Mouse (Mus musculus) hindbrain, embryonic 16.5 days (tissue): ENCODE data around the gene Tfip11. TPM values are rescaled to one million over a fixed set of nuclear protein-coding genes. Genes with fewer than 3 reads are reported as not detected.
"Not testable (repeated sequence)": the region's sequence is repeated elsewhere in the genome, so short reads cannot be mapped to it uniquely, and the experiment has no call there.

Experiments
- ATAC-seq: fragments of 200-750 bp; cut with Nextera tagmentation; 2 replicates; pipeline ENCODE4 v1.8.0; 2017; ENCODE audit warnings: moderate TSS enrichment, moderate library complexity
- H3K27ac ChIP-seq: fragments of 300-500 bp; sonication (generic); 2 replicates; pipeline ENCODE4 v1.5.1; 2014; ENCODE audit warnings: low read depth, mild to moderate bottlenecking, control low read depth, low read length, moderate library complexity
- H3K27me3 ChIP-seq: fragments of 300-500 bp; sonication (generic); replicated peaks from 2 replicates; pipeline ENCODE4 v1.6.1; 2014; ENCODE audit warnings: low read length; ENCODE audit not compliant: control insufficient read depth, insufficient read depth
- H3K36me3 ChIP-seq: fragments of 300-500 bp; sonication (generic); 2 replicates; pipeline ENCODE4 v1.6.1; 2014; ENCODE audit warnings: mild to moderate bottlenecking, low read length, moderate library complexity, mixed read lengths; ENCODE audit not compliant: control insufficient read depth, insufficient read depth
- H3K4me1 ChIP-seq: fragments of 300-500 bp; sonication (generic); 2 replicates; pipeline ENCODE4 v1.6.1; 2014; ENCODE audit warnings: low read depth, low read length; ENCODE audit not compliant: control insufficient read depth, insufficient read depth
- H3K4me2 ChIP-seq: fragments of 300-500 bp; sonication (generic); 2 replicates; pipeline ENCODE4 v1.6.1; 2014; ENCODE audit warnings: mild to moderate bottlenecking, low read length, control low read depth, moderate library complexity
- H3K4me3 ChIP-seq: fragments of 300-500 bp; sonication (generic); 2 replicates; pipeline ENCODE4 v1.5.1; 2014; ENCODE audit warnings: mild to moderate bottlenecking, low read length, control low read depth, moderate library complexity
- H3K9ac ChIP-seq: fragments of 300-500 bp; sonication (generic); 2 replicates; pipeline ENCODE4 v1.6.1; 2014; ENCODE audit warnings: low read depth, mild to moderate bottlenecking, control low read depth, low read length, moderate library complexity
- H3K9me3 ChIP-seq: fragments of 300-500 bp; sonication (generic); 2 replicates; pipeline ENCODE4 v1.6.1; 2014; ENCODE audit warnings: mild to moderate bottlenecking, low read length, moderate library complexity; ENCODE audit not compliant: control insufficient read depth
- WGBS: fragments of 180-500 bp; shearing (Covaris S2); extraction: QIAGEN DNeasy Blood & Tissue Kit; methylation state at CpG from one replicate; pipeline ENCODE4 v1.1.7; 2014; 5-methylcytosine and 5-hydroxymethylcytosine counted together
- polyA plus RNA-seq: library from polyadenylated mRNA; unstranded; fragments of >200 nt; fragmentation: Nextera tagmentation; extraction: Ambion mirVana; gene quantifications from 2 replicates; pipeline ENCODE4 v1.2.1, GENCODE M21; 2015

The Tfip11 gene
- polyA plus RNA-seq, 1 experiment from 2014 or later = 31.9 TPM

DNA sequence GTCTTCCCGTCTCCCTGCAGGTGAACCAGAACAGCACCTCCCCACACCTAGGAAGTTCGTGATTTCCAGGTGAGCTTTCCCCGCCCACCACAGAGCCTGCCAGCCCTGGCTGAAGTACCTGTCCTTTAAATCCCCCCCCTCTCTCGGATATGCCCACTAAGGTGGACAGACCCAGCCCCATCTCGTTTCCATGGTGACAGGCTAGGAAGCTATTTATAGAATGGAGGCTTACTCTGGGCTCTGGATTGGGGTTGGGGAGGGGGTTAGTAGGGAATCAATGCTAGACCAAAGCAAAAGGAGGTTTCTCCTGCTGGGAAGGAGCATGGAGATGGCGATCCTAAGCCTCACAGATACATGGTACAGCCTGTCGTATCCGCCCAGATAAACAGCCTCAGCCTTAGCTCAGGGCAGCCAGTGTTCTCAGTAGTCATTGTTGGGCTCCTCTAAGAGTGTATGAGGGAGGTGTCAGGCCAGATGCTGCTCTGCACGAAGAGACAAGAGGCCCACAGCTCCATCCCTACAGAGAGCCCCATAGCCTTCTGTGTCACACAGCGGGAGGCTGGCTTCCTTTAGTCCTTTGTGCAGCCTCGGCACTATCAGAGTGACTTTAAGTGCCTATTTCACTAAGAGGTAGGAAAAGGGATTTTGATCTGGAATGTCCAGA lies 12.8 kb upstream of the Tfip11 start:
- no peak overlapping the region for H3K4me3 ChIP-seq
- peak; percentile 65; the same call in 1 of the 2 replicates for ATAC-seq
- H3K27ac ChIP-seq = no peak overlapping the region
- peaks cover 7% of the 10 kb centered on the region for H3K36me3 ChIP-seq
- H3K4me2 ChIP-seq = no peak overlapping the region
- no peaks in the 10 kb centered on the region for H3K9me3 ChIP-seq
- no peaks in the 10 kb centered on the region for H3K4me1 ChIP-seq
- H3K9ac ChIP-seq = no peak overlapping the region
- 56% methylated on average over 11 of the region's 11 CpGs for WGBS
- H3K27me3 ChIP-seq = no peaks in the 10 kb centered on the region

DNA sequence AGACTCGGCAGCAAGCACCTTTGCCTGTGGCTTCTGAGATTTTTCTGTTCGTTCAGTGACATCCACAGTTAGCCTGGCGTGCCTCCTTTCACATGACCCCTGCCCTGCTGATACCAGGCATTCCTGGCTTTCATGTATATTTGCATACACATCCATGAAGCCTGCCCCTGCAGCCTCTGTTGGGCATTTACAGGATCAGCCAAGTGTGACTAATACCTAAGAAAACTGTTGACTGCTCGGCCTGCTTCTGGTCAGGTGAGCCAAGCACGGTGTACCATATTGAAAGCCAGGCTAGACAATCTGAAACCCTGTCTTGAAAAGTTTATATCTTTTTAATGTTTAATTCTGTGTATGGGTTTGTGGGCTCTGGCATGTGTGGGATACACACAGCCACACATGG lies 9.7 kb upstream of the Tfip11 start:
- Histone ChIP-seq H3K27ac (no peak overlapping the region), H3K4me3 (no peak overlapping the region), H3K27me3 (no peaks in the 10 kb centered on the region), H3K9ac (no peak overlapping the region), H3K4me2 (no peak overlapping the region), H3K9me3 (no peaks in the 10 kb centered on the region), H3K4me1 (no peaks in the 10 kb centered on the region), H3K36me3 (0 out of 2 replicates have a peak, but pooled peaks cover 2% of the 10 kb centered on the region)
- 69% methylated on average over 5 of the region's 5 CpGs for WGBS
- ATAC-seq = no peak

DNA sequence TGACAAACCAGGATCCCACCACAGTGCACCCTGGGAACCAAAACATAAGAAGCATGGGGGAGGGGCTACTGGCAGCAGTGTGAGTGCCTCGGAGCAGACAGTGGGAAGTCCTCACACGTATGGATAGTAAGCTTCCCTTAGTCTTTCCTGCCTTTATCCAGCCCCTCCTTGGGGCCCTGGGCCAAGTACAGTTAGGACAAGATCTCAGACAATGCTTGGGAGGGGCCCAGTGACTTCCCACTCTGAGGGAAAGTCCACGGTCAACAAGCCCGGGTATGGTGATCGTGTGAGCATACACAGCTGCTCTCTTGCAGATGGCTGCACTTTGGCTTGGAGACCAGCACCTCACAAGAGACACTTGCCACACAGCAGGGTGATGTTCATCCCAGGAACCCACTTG lies 8.8 kb upstream of the Tfip11 start:
- no peak for ATAC-seq
- H3K27ac ChIP-seq = no peak overlapping the region
- 42% methylated on average over 5 of the region's 5 CpGs for WGBS

GRCm38 (mm10) chr5:112319343-112319742 lies 6.8 kb upstream of the Tfip11 start:
- not testable (repeated sequence) for H3K4me1 ChIP-seq, H3K4me2 ChIP-seq, H3K9ac ChIP-seq, H3K9me3 ChIP-seq, ATAC-seq, H3K27me3 ChIP-seq, H3K27ac ChIP-seq, H3K4me3 ChIP-seq, H3K36me3 ChIP-seq
- 59% methylated on average over 2 of the region's 2 CpGs for WGBS

More for the DNA sequence above, 8.8 kb upstream of the Tfip11 start:
- Histone ChIP-seq H3K4me1 (no peaks in the 10 kb centered on the region), H3K36me3 (0 out of 2 replicates have a peak, but pooled peaks cover 2% of the 10 kb centered on the region), H3K27me3 (no peaks in the 10 kb centered on the region), H3K4me2 (no peak overlapping the region), H3K9ac (no peak overlapping the region), H3K4me3 (no peak overlapping the region), H3K9me3 (no peaks in the 10 kb centered on the region)

DNA sequence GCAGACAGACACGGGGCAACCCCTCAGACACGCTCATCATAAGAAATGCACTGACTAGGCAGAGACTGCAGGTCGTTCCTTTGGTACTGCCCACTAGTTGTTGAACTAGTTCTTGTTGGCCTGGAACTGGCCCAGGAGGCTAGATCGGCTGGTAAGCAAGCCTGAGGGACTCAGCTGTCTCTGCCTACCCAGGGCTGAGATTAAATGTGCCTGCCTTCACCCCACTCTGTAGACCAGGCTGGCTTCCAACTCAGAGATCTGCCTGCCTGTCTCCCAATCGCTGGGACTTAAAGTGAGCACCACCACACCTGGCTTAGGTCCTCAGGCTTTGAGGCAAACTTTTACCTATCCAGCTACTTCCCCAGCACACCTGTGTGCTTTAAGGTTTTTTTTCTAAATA lies 5.8 kb upstream of the Tfip11 start:
- Histone ChIP-seq H3K4me1 (peaks cover 5% of the 10 kb centered on the region), H3K9ac (no peak overlapping the region), H3K9me3 (no peaks in the 10 kb centered on the region), H3K36me3 (no peaks in the 10 kb centered on the region), H3K27me3 (no peaks in the 10 kb centered on the region), H3K4me3 (no peak overlapping the region), H3K4me2 (no peak overlapping the region), H3K27ac (no peak overlapping the region)
- 82% methylated on average over 5 of the region's 5 CpGs for WGBS
- ATAC-seq = no peak

- WGBS = 73% methylated on average over 6 of the region's 6 CpGs
- Histone ChIP-seq H3K9me3 (no peaks in the 10 kb centered on the region), H3K9ac (no peak overlapping the region), H3K4me3 (no peak overlapping the region), H3K4me1 (peaks cover 7% of the 10 kb centered on the region), H3K36me3 (no peaks in the 10 kb centered on the region), H3K27ac (no peak overlapping the region), H3K27me3 (no peaks in the 10 kb centered on the region), H3K4me2 (no peak overlapping the region)
- no peak for ATAC-seq
Measured at GRCm38 (mm10) chr5:112320936-112321335, 5.2 kb upstream of the Tfip11 start.

GRCm38 (mm10) chr5:112321376-112321775 lies 4.8 kb upstream of the Tfip11 start:
- H3K4me1 ChIP-seq = peaks cover 7% of the 10 kb centered on the region
- H3K9me3 ChIP-seq = no peaks in the 10 kb centered on the region
- no peak overlapping the region for H3K9ac ChIP-seq
- no peak overlapping the region for H3K27ac ChIP-seq
- no peak overlapping the region for H3K4me2 ChIP-seq
- ATAC-seq = no peak
- 88% methylated on average over 4 of the region's 4 CpGs for WGBS
- no peak overlapping the region for H3K4me3 ChIP-seq
- no peaks in the 10 kb centered on the region for H3K36me3 ChIP-seq
- H3K27me3 ChIP-seq = no peaks in the 10 kb centered on the region

GRCm38 (mm10) chr5:112323246-112323645 lies 2.9 kb upstream of the Tfip11 start:
- no peak for ATAC-seq
- Histone ChIP-seq H3K9ac (no peak overlapping the region), H3K4me3 (no peak overlapping the region), H3K36me3 (no peaks in the 10 kb centered on the region), H3K27ac (no peak overlapping the region), H3K9me3 (no peaks in the 10 kb centered on the region), H3K4me2 (no peak overlapping the region), H3K4me1 (peaks cover 15% of the 10 kb centered on the region), H3K27me3 (no peaks in the 10 kb centered on the region)
- WGBS = 89% methylated on average over 6 of the region's 6 CpGs

- H3K9ac ChIP-seq = no peak overlapping the region; the same call in 1 of the 2 replicates
- no peaks in the 10 kb centered on the region for H3K9me3 ChIP-seq
- peaks cover 10% of the 10 kb centered on the region for H3K36me3 ChIP-seq
- WGBS = 37% methylated on average over 24 of the region's 24 CpGs
- H3K27ac ChIP-seq = no peak overlapping the region
- no peaks in the 10 kb centered on the region for H3K27me3 ChIP-seq
- ATAC-seq = no peak
- no peak overlapping the region for H3K4me3 ChIP-seq
- peak overlapping the region; percentile 58 for H3K4me2 ChIP-seq
- peaks cover 15% of the 10 kb centered on the region for H3K4me1 ChIP-seq
Measured at GRCm38 (mm10) chr5:112324637-112325545, 1.3 kb upstream of the Tfip11 start.
